Mouse (Mus musculus): ENCODE measurements at regions not wholly inside any gene's neighbourhood (a gene's known extent, or its start where the extent isn't known, plus 50 kb on each side); places are given as distances from the start of the nearest gene placed in this dataset.

DNA sequence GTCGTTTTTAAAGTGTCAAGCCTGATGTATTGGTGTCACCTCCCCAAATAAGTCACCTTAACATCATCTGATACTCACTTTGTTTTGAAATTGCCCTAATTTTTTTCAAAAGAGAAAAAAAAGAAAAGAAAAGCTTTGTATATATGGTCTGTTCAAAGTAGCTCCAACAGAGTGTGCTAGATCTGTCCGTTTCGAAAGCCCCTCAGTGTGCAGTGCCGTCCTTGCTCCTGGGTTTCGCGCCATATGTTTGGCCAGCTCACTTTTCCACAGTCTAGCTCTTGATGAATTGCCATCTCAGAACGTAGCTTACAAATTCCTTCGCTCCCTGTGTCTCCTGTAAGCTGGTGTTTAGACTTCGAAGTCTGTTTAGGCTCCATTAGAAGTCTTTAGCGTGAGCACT, 117.7 kb upstream of the Spin1 start:
- no peak for TF ChIP-seq POLR2A (IDR thresholded peaks at IDR 0.05; ENCODE audit: borderline replicate concordance, extremely low read depth, insufficient read depth, insufficient read length)
- DNase-seq (ENCODE audit: low spot score): no peak
- Histone ChIP-seq H3K4me3 (replicated peaks; ENCODE audit: low read length) (no peak overlapping the region), H3K9me3 (ENCODE audit: control insufficient read depth, low read length) (no peaks in the 10 kb centered on the region), H3K27ac (replicated peaks; ENCODE audit: low read depth, low read length) (no peak overlapping the region), H3K4me2 (replicated peaks; ENCODE audit: low read depth, low read length, severe bottlenecking) (no peak overlapping the region), H3K9ac (ENCODE audit: low read depth, low read length, severe bottlenecking) (no peak overlapping the region), H3K27me3 (ENCODE audit: control insufficient read depth, insufficient read depth, low read length) (no peaks in the 10 kb centered on the region), H3K36me3 (ENCODE audit: control insufficient read depth, insufficient read depth, low read length) (no peaks in the 10 kb centered on the region), H3K4me1 (ENCODE audit: control insufficient read depth, insufficient read depth, low read length) (peaks cover 6% of the 10 kb centered on the region)
- peak; percentile 51; the same call in 1 of the 2 replicates for ATAC-seq (ENCODE audit: low FRiP score, low read depth)
- WGBS: 64% methylated on average over 10 of the region's 10 CpGs

DNA sequence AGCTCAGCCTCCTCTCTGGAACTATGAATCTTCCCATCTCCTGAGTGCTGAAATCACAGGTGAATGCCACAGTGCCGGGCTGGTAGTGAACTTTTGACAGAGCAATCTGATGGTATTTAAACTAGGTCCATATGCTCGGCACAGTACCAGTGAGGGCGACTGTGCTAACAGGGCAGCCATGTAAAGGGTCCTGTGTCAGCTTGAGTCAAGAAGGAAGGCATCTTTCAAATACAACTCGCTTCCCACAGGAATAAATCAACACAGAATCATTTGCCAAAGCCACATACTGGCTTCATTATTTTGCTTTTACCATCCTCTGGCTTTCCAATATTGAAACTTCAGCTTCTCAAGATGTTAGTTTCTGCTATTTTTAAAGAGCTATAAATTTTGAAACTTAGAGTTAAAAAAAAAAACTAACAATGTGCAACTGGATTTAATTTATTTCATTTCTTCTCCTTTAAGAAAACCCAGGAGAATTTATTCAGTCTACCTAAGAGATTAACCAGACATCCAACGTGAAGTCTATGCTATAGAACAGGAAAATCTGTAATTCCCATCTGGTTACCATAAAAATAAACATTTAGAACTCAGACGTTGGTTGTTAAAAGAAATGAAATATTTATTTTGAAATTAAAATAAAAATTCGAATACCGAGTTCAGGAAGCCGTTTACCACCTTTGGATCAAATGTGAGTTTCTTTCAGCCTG, 108.8 kb upstream of the Spin1 start:
- Histone ChIP-seq H3K4me3 (replicated peaks; ENCODE audit: low read length) (no peak overlapping the region), H3K36me3 (ENCODE audit: control insufficient read depth, insufficient read depth, low read length) (no peaks in the 10 kb centered on the region), H3K9me3 (ENCODE audit: control insufficient read depth, low read length) (no peaks in the 10 kb centered on the region), H3K27me3 (ENCODE audit: control insufficient read depth, insufficient read depth, low read length) (no peaks in the 10 kb centered on the region), H3K27ac (replicated peaks; ENCODE audit: low read depth, low read length) (peak overlapping the region; percentile 33), H3K4me2 (replicated peaks; ENCODE audit: low read depth, low read length, severe bottlenecking) (no peak overlapping the region), H3K4me1 (ENCODE audit: control insufficient read depth, insufficient read depth, low read length) (peaks cover 17% of the 10 kb centered on the region), H3K9ac (ENCODE audit: low read depth, low read length, severe bottlenecking) (no peak overlapping the region)
- TF ChIP-seq POLR2A (IDR thresholded peaks at IDR 0.05; ENCODE audit: borderline replicate concordance, extremely low read depth, insufficient read depth, insufficient read length): no peak
- peak; percentile 82 for ATAC-seq (ENCODE audit: low FRiP score, low read depth)
- DNase-seq (ENCODE audit: low spot score): peak; percentile 87
- WGBS: 26% methylated on average over 9 of the region's 9 CpGs

DNA sequence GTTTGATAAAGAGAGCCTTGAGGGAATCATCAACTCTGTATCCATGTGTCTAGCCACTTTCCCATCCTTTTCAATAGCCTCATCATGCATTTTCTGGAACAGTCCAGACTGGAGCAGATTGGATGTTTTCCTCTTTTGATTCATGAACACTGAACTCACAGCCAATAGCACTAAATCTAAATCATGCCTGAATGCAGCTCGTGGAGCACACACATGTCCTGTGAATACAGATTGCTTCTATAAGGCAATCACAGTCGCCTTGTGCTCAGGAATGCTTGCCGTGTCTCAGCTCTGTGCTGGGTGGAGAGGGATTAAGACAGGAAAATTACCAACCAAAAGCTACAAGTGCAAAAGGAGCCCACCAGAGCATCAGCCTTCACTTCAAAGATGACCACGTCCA, 100.9 kb upstream of the Spin1 start:
- H3K9ac ChIP-seq (ENCODE audit: low read depth, low read length, severe bottlenecking): no peak overlapping the region
- no peak for ATAC-seq (ENCODE audit: low FRiP score, low read depth)
- H3K4me3 ChIP-seq (replicated peaks; ENCODE audit: low read length): no peak overlapping the region
- H3K4me1 ChIP-seq (ENCODE audit: control insufficient read depth, insufficient read depth, low read length): no peaks in the 10 kb centered on the region
- H3K9me3 ChIP-seq (ENCODE audit: control insufficient read depth, low read length): no peaks in the 10 kb centered on the region
- H3K27ac ChIP-seq (replicated peaks; ENCODE audit: low read depth, low read length): no peak overlapping the region
- H3K27me3 ChIP-seq (ENCODE audit: control insufficient read depth, insufficient read depth, low read length): no peaks in the 10 kb centered on the region
- 57% methylated on average over 4 of the region's 4 CpGs for WGBS
- H3K4me2 ChIP-seq (replicated peaks; ENCODE audit: low read depth, low read length, severe bottlenecking): no peak overlapping the region
- no peak for TF ChIP-seq POLR2A (IDR thresholded peaks at IDR 0.05; ENCODE audit: borderline replicate concordance, extremely low read depth, insufficient read depth, insufficient read length)
- DNase-seq (ENCODE audit: low spot score): no peak
- no peaks in the 10 kb centered on the region for H3K36me3 ChIP-seq (ENCODE audit: control insufficient read depth, insufficient read depth, low read length)

DNA sequence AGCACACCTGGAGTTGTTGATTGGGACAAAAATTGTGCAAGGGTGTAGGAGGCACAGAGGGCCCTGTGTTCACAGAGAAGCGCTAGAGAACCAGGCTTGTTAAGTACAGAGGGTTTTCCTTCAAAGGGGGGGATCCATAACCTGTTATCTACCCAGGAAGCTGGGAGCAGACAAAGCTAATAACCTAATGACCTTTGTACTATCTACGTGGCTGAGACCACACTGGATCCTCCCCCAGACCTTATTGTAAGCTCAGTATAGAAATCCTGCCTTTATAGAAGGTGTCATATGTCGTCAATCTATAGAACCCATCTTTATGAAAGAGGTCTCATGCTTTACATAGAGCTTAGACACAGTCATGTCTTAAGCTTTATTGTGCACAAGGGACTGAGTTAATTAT, 95.9 kb upstream of the Spin1 start:
- WGBS: 70% methylated on average over 3 of the region's 3 CpGs
- H3K9me3 ChIP-seq (ENCODE audit: control insufficient read depth, low read length): no peaks in the 10 kb centered on the region

DNA sequence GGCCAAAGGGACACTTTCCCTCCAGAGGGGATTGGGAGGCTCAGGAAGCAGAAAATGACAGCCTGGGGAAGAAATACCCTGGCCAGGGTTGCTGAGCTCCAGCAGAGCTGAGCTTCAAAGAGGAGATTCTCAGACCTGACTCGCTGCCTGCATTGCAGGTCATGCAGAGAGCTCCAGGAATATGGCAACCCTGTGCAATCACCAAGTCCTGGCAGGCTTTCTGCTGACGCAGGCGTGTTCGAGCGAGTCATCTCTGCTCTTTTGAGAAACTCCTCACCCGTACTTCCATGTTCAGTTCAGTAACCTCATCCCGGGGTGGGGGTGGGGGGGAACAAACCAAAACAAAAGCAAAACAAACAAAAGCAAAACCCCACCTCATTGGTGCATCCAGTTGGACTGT, 89.9 kb upstream of the Spin1 start:
- no peaks in the 10 kb centered on the region for H3K9me3 ChIP-seq (ENCODE audit: control insufficient read depth, low read length)
- H3K9ac ChIP-seq (ENCODE audit: low read depth, low read length, severe bottlenecking): no peak overlapping the region
- no peak for TF ChIP-seq POLR2A (IDR thresholded peaks at IDR 0.05; ENCODE audit: borderline replicate concordance, extremely low read depth, insufficient read depth, insufficient read length)
- ATAC-seq (ENCODE audit: low FRiP score, low read depth) (no peak), DNase-seq (ENCODE audit: low spot score) (no peak)
- no peaks in the 10 kb centered on the region for H3K27me3 ChIP-seq (ENCODE audit: control insufficient read depth, insufficient read depth, low read length)
- WGBS: 80% methylated on average over 7 of the region's 7 CpGs
- no peaks in the 10 kb centered on the region for H3K4me1 ChIP-seq (ENCODE audit: control insufficient read depth, insufficient read depth, low read length)
- no peak overlapping the region for H3K4me3 ChIP-seq (replicated peaks; ENCODE audit: low read length)
- no peak overlapping the region for H3K27ac ChIP-seq (replicated peaks; ENCODE audit: low read depth, low read length)
- no peaks in the 10 kb centered on the region for H3K36me3 ChIP-seq (ENCODE audit: control insufficient read depth, insufficient read depth, low read length)
- H3K4me2 ChIP-seq (replicated peaks; ENCODE audit: low read depth, low read length, severe bottlenecking): no peak overlapping the region

More for the DNA sequence above, 95.9 kb upstream of the Spin1 start:
- ATAC-seq (ENCODE audit: low FRiP score, low read depth) (no peak), DNase-seq (ENCODE audit: low spot score) (no peak)
- no peak for TF ChIP-seq POLR2A (IDR thresholded peaks at IDR 0.05; ENCODE audit: borderline replicate concordance, extremely low read depth, insufficient read depth, insufficient read length)
- Histone ChIP-seq H3K4me3 (replicated peaks; ENCODE audit: low read length) (no peak overlapping the region), H3K36me3 (ENCODE audit: control insufficient read depth, insufficient read depth, low read length) (no peaks in the 10 kb centered on the region), H3K27me3 (ENCODE audit: control insufficient read depth, insufficient read depth, low read length) (no peaks in the 10 kb centered on the region), H3K9ac (ENCODE audit: low read depth, low read length, severe bottlenecking) (no peak overlapping the region), H3K27ac (replicated peaks; ENCODE audit: low read depth, low read length) (no peak overlapping the region), H3K4me1 (ENCODE audit: control insufficient read depth, insufficient read depth, low read length) (no peaks in the 10 kb centered on the region), H3K4me2 (replicated peaks; ENCODE audit: low read depth, low read length, severe bottlenecking) (no peak overlapping the region)
